Mouse (Mus musculus): ENCODE results near the gene Exo5. TPM values are rescaled to one million over a fixed set of nuclear protein-coding genes. Genes with fewer than 3 reads are reported as not detected.

Exo5 gene
- 11.9 TPM for polyA plus RNA-seq (2017; shearing (Covaris generic))

GRCm38 (mm10) chr4:120924554-120925299 lies at the start of gene Exo5:
Gene Exo5 (minus strand): TSS chr4:120925017.

GRCm38 (mm10) chr4:120951428-120951973 lies 26.7 kb upstream of the Exo5 start, which contains the start of gene Zfp69:
Gene Zfp69 (minus strand): TSS chr4:120951699.

Other genes with a start within 250 kb of the Exo5 start
- gene Kcnq4, start 176.4 kb downstream of the Exo5 start, polyA plus RNA-seq (2017; shearing (Covaris generic)) = not detected
- 113 TPM for gene Nfyc, start 93.4 kb downstream of the Exo5 start, polyA plus RNA-seq (2017; shearing (Covaris generic))
- 2.0 TPM for gene Rims3, start 70.2 kb downstream of the Exo5 start, polyA plus RNA-seq (2017; shearing (Covaris generic))
- gene Zfp69, start 26.7 kb upstream of the Exo5 start, polyA plus RNA-seq (2017; shearing (Covaris generic)) = 4.2 TPM
- gene Smap2, start 92.2 kb upstream of the Exo5 start, polyA plus RNA-seq (2017; shearing (Covaris generic)) = 81.1 TPM
- gene Col9a2, start 114.4 kb upstream of the Exo5 start, polyA plus RNA-seq (2017; shearing (Covaris generic)) = not detected
- 32.3 TPM for gene Zmpste24, start 173.2 kb upstream of the Exo5 start, polyA plus RNA-seq (2017; shearing (Covaris generic))
- not detected for gene Tmco2, start 184.2 kb upstream of the Exo5 start, polyA plus RNA-seq (2017; shearing (Covaris generic))

All from naive thymus-derived CD4-positive, alpha-beta T cell, adult 5 months (primary cell).